Mouse (Mus musculus) left cerebral cortex, adult 18-20 months (tissue): ENCODE measurements around the gene Slx1b. TPM values are rescaled to one million over a fixed set of nuclear protein-coding genes. Genes with fewer than 3 reads are reported as not detected.
"Not testable (repeated sequence)": the region's sequence is repeated elsewhere in the genome, so short reads cannot be mapped to it uniquely, and the experiment has no call there.

Source experiments
- DNase-seq, 2 experiments: peaks; one replicate each; pipeline ENCODE4 v3.0.0; 2021 to 2022; ENCODE audit warnings: low spot score in 2 of 2, mixed read lengths in 1 of 2
- total RNA-seq, 2 experiments: library from RNA; stranded (reverse); gene quantifications; 2 replicates each; pipeline ENCODE4 v1.2.3; 2021

The Slx1b gene
- total RNA-seq, 2 experiments from 2014 or later, result 14.5 to 15.1 TPM

DNA sequence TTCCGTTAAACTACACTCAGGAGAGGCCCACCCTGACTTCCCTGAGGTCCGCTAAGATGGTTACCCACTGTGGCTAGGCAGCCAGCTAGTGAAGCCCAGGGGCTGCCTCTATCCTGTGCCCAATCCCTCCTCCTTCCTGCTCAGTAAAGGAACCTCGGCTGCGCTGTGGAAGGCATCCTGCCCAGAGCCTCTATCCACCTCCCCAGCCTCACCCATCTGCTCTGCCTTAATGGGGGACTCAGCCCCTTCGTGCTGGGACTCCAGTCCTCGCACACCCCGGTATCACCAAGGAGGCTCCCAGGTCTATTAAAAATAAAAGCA lies 8.1 kb upstream of the Slx1b start:
- DNase-seq, result no peak

DNA sequence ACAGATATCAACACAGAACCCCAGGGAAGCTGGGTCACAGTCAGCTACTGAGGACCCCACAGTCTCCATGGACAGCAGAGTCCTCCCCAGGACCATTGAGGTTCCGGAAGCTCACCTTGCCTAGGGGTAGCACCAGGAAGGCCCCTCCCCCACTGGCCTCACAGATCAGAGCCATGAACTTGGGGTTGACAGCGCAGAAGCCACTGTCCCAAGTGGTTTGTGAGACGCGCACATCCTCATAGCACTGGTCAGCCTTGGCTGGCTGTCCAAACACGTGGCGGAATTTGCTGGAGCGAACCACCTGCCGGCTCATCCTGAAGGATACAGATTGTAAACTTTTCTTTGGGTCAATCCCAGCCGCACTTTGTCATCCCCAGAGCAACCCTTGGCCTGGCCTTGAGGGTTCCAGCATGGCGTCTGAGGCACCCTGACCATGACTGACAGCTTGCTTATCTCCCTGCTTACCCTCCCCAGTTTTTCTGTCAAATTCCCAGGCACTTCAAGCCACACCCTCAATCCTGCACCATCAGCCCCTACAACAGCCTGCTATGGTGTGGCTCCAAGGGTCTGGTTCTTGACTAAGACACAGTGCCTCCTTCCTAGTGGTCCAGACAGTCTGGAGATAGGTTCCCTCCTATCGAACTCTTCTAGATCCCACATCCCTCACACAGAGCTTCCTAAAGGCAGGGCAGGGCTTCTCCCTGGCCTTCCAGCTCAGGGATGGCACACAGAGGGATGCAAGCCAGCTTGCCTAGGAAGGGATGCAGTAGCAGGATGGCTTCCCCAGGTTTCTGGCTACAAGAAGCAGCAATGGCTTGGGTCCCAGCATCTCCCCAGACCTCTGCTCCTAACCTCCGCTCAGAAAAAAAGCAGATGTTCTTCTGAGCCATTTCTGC lies 7.5 kb upstream of the Slx1b start:
- DNase-seq, result no peak

- no peak for DNase-seq
Observed at GRCm38 (mm10) chr7:126702358-126702757, 6.8 kb upstream of the Slx1b start.

DNA sequence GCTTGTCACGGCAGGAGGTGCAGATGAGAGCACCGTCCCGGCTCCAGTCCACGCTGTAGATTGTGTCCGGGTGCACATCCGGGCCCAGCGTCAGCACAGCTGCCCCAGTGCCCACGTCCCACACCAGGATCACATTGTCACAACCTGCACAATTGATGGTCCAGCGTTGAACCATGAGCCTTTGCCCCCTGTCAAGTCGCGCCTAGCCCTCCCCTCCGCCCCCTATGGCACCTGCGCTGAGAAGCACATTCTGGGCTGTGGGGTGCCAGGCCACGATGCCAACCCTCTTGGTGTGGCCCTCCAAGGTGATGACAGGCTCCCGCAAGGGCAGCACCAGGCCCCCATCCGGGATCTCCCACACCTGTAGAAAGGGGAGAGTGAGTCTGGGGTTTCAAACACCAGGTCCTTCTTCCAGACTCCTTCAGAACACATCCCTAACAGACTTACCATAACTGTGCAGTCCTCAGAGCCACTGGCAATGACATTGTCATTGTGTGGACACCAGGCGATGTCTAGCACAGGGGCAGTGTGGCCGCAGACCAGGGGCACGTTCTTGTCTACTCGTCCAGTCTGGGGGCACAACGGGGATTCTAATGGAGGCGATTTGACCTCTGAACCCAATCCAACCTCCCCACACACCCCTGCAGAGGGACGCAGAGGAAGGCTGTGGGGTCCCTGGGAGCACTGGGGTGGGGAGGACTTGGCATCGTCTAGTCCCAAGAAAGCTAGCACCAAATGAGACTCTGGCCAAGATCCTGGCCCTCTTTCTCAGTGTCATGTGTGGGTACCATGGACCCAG lies 6.2 kb upstream of the Slx1b start:
- DNase-seq, result no peak

- peak; percentile 94 to 96 for DNase-seq
Observed at GRCm38 (mm10) chr7:126701070-126701469, 5.5 kb upstream of the Slx1b start.

DNA sequence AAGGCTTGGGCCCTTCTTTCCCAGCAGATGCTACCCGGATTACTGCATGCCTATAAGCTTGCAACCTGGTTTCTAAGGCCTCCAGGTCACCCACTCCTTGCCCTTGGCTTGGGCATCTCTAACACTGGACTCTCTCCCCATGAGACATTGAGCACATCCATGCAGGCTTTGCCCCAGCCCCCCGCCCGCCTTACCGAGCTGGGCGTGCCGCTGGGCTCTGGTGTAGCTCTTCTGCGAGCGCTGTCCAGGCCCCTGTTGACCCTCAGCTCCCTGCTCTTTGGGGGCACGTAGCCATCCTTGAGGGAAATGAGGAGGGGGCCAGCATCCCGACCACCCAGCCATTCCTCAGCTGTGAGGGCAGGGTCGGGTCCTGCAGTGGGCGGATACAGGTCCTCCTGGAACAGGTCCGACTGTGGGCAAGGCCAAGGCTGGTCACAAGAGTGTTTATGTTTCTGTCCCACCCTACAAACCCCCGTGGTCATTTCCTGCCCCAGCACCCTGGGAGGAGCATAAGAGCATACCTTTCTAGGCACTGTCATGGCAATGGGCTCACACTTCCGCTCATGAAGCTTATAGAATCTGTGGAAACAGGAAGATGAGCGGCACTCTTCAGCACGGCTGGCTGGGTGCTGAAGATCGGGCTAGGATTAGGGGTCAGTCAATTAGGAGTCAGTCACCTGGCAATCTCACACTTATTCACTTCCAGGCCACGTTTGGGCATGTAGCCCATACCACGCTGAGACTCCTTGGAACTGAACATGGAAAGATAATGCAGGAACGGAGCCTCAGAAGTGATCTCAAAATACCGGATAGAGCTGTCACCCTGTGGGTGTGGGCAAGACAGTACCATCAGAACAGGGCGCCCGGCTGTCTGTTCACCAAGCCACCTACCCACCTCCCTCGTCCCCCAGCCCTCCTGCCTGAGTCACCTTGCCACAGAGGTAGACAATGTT lies 4.8 kb upstream of the Slx1b start:
- DNase-seq, result no peak

- no peak for DNase-seq
Observed at GRCm38 (mm10) chr7:126697838-126698237, 2.3 kb upstream of the Slx1b start.

DNA sequence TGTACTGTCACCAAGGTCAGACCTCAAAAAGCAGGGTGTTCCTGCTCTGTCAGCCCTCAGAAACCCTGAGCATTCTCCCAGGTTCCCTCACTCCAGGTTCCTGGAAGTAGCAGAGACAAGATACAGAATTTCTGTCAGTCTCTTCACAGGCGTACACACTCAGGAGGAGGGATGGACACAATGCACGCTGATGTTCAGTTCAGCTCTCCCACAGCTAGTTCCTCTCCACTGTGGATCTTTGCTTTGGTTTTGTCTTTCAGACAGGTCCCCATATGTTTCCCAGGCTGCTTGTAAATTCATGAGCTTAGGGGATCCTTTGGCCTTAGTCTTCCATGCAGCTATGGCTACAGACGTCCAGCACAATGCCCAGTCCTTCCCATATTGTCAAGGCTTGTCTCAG lies 1.3 kb upstream of the Slx1b start:
- DNase-seq, result no peak

- no peak for DNase-seq
Observed at GRCm38 (mm10) chr7:126696303-126696702, 719 bp upstream of the Slx1b start.

DNA sequence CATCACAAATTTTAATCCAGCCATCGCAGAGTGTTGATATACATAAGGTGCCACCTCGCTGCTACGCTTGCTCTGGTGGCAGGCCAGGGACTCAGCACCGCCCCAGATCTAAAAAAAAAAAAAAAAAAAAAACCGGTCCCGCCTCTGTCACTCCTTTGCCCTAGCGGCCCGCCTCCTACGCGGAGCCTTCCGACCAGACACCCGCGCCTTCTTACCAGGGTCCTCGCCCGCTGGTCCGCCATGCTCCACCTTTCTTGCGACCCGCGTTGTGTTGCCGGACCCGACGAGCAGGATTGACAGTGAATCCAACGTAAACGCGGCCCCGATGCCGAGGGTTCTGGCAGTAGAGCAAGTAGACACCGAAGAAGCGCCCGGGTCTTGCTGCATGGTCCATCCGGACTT lies 373 bp downstream of the Slx1b start, which contains the start of gene Bola2:
TSS of gene Bola2 (plus strand) at position 192 of the 402 bp plus-strand sequence.
- DNase-seq, result peak in 1 of 2 experiments; percentile 53

GRCm38 (mm10) chr7:126694441-126695051 lies 1.0 kb downstream of the Slx1b start:
- DNase-seq, result no peak

- DNase-seq, result no peak
Observed at GRCm38 (mm10) chr7:126693781-126694180, 1.8 kb downstream of the Slx1b start.

GRCm38 (mm10) chr7:126693256-126693655 lies 2.3 kb downstream of the Slx1b start:
- peak; percentile 78 to 86 for DNase-seq

DNA sequence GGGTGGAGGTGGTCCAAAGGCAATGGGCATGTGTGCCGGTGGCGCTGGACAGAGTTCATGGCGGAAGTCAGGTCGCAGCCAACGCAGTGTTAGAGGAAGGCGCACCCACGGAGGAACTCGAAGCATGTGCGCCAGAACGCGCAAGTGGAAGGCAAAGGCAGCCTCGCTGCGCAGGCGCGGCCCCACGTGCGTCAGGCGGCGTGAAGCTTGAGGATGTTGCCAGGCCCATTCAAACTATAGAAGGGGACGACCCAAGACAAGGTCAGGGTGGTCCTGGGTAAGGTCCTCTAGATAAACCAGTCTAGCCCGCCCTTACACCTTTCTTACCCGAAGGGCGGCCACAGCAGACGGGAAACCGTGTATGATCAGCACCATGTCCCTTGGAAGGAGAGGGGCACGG lies 3.2 kb downstream of the Slx1b start:
- no peak for DNase-seq

DNA sequence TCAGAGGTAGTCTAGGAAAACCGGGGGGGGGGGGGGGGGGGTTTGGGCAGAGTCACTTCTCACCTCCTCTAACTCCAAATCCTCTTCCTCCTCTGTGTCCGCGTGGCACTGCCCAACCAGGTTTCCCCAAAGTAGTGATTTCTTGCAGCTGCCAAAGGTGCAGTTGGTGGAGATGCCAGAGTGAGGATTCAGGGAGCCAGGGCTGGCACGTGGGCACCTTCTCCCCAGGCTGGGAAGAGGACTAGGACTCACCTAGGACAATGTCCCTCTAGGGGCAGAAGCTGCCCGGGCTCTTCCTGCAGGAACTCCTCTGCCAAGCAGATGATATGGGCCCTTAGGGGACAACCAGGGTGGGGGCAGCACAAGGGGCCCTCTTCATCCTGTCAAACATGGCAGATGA lies 3.9 kb downstream of the Slx1b start:
- DNase-seq, result no peak

GRCm38 (mm10) chr7:126690737-126691136 lies 4.8 kb downstream of the Slx1b start:
- no peak for DNase-seq

GRCm38 (mm10) chr7:126689021-126689420 lies 6.6 kb downstream of the Slx1b start:
- DNase-seq, result no peak

- not testable (repeated sequence) for DNase-seq
Observed at GRCm38 (mm10) chr7:126688156-126688555, 7.4 kb downstream of the Slx1b start.

GRCm38 (mm10) chr7:126681221-126681620 lies 14.4 kb downstream of the Slx1b start:
- DNase-seq, result no peak

GRCm38 (mm10) chr7:126679683-126680082 lies 15.9 kb downstream of the Slx1b start:
- DNase-seq, result no peak
